Mouse (Mus musculus) stomach, embryonic 15.5 days (tissue): ENCODE measurements around the gene Sorcs2. TPM values are rescaled to one million over a fixed set of nuclear protein-coding genes. Genes with fewer than 3 reads are reported as not detected.

Experiments used
- ATAC-seq: fragments of 200-750 bp; cut with Nextera tagmentation; 2 replicates; pipeline ENCODE4 v1.8.0; 2017; ENCODE audit warnings: low read depth, moderate number of reproducible peaks, moderate TSS enrichment; ENCODE audit not compliant: insufficient read depth, low FRiP score
- H3K27ac ChIP-seq: fragments of 300-500 bp; sonication (generic); 2 replicates; pipeline ENCODE4 v1.5.1; 2015; ENCODE audit warnings: mild to moderate bottlenecking, inconsistent platforms
- H3K27me3 ChIP-seq: fragments of 300-500 bp; sonication (generic); replicated peaks from 2 replicates; pipeline ENCODE4 v1.6.1; 2015; ENCODE audit warnings: inconsistent platforms
- H3K36me3 ChIP-seq: fragments of 300-500 bp; sonication (generic); 2 replicates; pipeline ENCODE4 v1.6.1; 2015; ENCODE audit warnings: inconsistent platforms
- H3K4me1 ChIP-seq: fragments of 300-500 bp; sonication (generic); 2 replicates; pipeline ENCODE4 v1.6.1; 2015; ENCODE audit warnings: inconsistent platforms
- H3K4me2 ChIP-seq: fragments of 300-500 bp; sonication (generic); 2 replicates; pipeline ENCODE4 v1.6.1; 2015; ENCODE audit warnings: mild to moderate bottlenecking, inconsistent platforms
- H3K4me3 ChIP-seq: fragments of 300-500 bp; sonication (generic); replicated peaks from 2 replicates; pipeline ENCODE4 v1.5.1; 2015; ENCODE audit warnings: inconsistent platforms
- H3K9ac ChIP-seq: fragments of 300-500 bp; sonication (generic); 2 replicates; pipeline ENCODE4 v1.6.1; 2015; ENCODE audit warnings: inconsistent platforms
- H3K9me3 ChIP-seq: fragments of 300-500 bp; sonication (generic); 2 replicates; pipeline ENCODE4 v1.6.1; 2016; ENCODE audit warnings: inconsistent platforms
- WGBS: fragments of 180-500 bp; shearing (Covaris S2); methylation state at CpG from one replicate; pipeline ENCODE4 v1.1.7; 2015; 5-methylcytosine and 5-hydroxymethylcytosine counted together
- polyA plus RNA-seq: library from polyadenylated mRNA; unstranded; fragments of >200 nt; fragmentation: Nextera tagmentation; extraction: Ambion mirVana; gene quantifications from 2 replicates; pipeline ENCODE4 v1.2.1, GENCODE M21; 2015

Gene Sorcs2
- polyA plus RNA-seq, 1 experiment from 2014 or later: 13.7 TPM

GRCm38 (mm10) chr5:36205397-36205796 lies 192.5 kb downstream of the Sorcs2 start:
- Histone ChIP-seq H3K4me1 (no peaks in the 10 kb centered on the region; the same call in none of the 2 replicates), H3K36me3 (no peaks in the 10 kb centered on the region), H3K27me3 (no peaks in the 10 kb centered on the region), H3K27ac (no peak overlapping the region), H3K9ac (no peak overlapping the region), H3K9me3 (no peaks in the 10 kb centered on the region), H3K4me2 (no peak overlapping the region), H3K4me3 (no peak overlapping the region)
- no peak for ATAC-seq
- 76% methylated on average over 11 of the region's 11 CpGs for WGBS

DNA sequence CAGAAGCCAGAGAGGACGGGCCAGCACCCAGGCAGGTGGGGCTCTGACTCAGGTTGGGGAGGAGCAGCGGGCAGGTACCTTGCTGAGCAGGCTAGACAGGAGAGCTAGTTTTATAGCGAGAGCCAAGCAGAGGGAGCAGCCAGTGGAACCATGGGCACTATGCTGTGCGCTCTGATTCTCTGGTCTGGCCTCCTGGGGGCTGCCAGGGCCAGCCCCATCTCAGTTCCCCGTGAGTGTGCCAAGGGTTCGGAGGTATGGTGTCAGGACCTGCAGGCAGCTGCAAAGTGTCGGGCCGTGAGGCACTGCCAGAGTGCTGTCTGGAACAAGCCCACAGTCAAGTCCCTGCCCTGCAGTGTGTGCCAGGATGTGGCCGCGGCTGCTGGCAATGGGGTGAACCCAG lies 194.0 kb downstream of the Sorcs2 start, which contains the start of gene Psapl1:
Gene Psapl1 (plus strand): TSS at position 106 of the 400 bp plus-strand sequence.
- no peak within 1 kb of the TSS for H3K9ac ChIP-seq
- no peak within 1 kb of the TSS for H3K4me3 ChIP-seq
- ATAC-seq: peak; percentile 70

DNA sequence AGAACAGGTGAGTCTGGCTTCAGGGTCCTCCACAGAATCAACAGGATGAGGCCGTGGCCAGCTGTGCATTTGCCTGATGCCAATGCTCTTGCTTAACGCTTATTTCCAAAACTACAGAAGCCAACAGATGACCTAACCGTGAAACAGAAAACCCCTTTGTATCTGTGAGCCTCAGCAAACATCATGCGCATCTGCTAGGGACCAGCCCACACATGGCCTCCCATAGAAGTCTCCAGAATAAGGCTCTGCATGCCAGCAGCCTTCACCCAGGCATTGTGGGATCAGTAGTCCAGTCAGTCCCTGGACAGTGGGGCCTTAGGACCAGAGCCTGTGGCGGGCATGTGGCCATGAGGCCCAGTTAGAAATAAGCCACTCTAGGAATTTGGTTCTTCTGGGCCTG lies 194.5 kb downstream of the Sorcs2 start:
- Histone ChIP-seq H3K4me2 (no peak overlapping the region), H3K27me3 (no peaks in the 10 kb centered on the region), H3K9me3 (no peaks in the 10 kb centered on the region), H3K36me3 (no peaks in the 10 kb centered on the region), H3K4me3 (no peak overlapping the region), H3K4me1 (no peaks in the 10 kb centered on the region; the same call in none of the 2 replicates), H3K27ac (peak overlapping the region; percentile 74), H3K9ac (no peak overlapping the region)
- 80% methylated on average over 5 of the region's 5 CpGs for WGBS
- ATAC-seq: no peak

More for the DNA sequence above, 194.0 kb downstream of the Sorcs2 start, which contains the start of gene Psapl1:
- H3K4me1 ChIP-seq: no peaks in the 10 kb centered on the region; the same call in none of the 2 replicates
- peak within 1 kb of the TSS; percentile 74 for H3K27ac ChIP-seq
- H3K27me3 ChIP-seq: no peaks in the 10 kb centered on the region
- no peak within 1 kb of the TSS for H3K4me2 ChIP-seq
- H3K36me3 ChIP-seq: no peaks in the 10 kb centered on the region
- no peaks in the 10 kb centered on the region for H3K9me3 ChIP-seq
- WGBS: 79% methylated on average over 10 of the region's 10 CpGs

- H3K27ac ChIP-seq: peak overlapping the region; percentile 74
These were observed 195.2 kb downstream of the Sorcs2 start for GRCm38 (mm10) chr5:36202781-36203180.

DNA sequence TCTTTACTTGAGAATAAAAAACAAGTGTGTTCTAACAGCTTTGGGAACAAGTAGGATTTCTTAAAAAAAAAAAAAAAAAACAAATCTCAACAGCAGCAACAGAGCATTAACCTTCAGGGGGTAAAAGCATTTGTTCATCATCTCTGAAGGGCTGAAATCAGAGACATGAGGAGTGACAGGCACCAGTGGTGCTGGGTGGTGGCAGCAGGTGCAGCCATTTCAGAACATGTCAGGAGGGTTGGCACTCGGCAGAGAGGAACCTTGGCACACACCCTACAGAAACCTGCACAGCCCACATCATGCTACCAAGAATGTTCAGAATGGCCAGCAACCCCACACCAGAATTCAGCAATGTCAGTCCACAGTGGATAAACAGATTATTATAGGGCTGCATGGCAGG lies 198.4 kb downstream of the Sorcs2 start:
- no peak for ATAC-seq
- WGBS: 84% methylated on average over 1 of the region's 1 CpGs
- Histone ChIP-seq H3K4me1 (no peaks in the 10 kb centered on the region; the same call in 1 of the 2 replicates), H3K4me3 (no peak overlapping the region), H3K27me3 (no peaks in the 10 kb centered on the region), H3K9me3 (no peaks in the 10 kb centered on the region), H3K4me2 (no peak overlapping the region), H3K9ac (no peak overlapping the region), H3K27ac (no peak overlapping the region), H3K36me3 (no peaks in the 10 kb centered on the region)

More at GRCm38 (mm10) chr5:36202781-36203180, 195.2 kb downstream of the Sorcs2 start:
- H3K9me3 ChIP-seq: no peaks in the 10 kb centered on the region
- peak; percentile 56; the same call in 1 of the 2 replicates for ATAC-seq
- no peak overlapping the region for H3K9ac ChIP-seq
- no peak overlapping the region for H3K4me3 ChIP-seq
- no peak overlapping the region for H3K4me2 ChIP-seq
- H3K4me1 ChIP-seq: no peaks in the 10 kb centered on the region; the same call in none of the 2 replicates
- H3K36me3 ChIP-seq: no peaks in the 10 kb centered on the region
- no peaks in the 10 kb centered on the region for H3K27me3 ChIP-seq
- 67% methylated on average over 5 of the region's 5 CpGs for WGBS

DNA sequence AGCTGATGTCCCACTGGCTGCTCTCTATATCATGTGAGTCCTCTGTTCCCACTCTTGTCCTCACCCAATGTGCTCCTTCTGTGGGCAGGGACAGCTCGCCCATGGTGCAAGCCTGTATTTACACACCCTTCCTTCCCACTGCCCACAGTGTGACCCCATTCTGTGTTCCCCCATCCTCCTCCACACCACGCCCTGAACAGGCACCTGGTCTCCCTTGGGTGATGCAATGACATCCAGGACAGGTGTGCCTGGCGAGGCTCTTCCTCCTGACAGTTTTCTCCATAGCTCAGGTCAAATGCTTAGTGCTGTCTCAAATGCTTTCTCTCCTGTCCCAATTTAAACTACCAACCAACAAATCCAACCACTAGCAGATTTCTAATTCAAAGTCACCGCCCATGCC lies 202.5 kb downstream of the Sorcs2 start:
- H3K4me2 ChIP-seq: no peak overlapping the region
- H3K36me3 ChIP-seq: no peaks in the 10 kb centered on the region
- no peak for ATAC-seq
- WGBS: 84% methylated on average over 4 of the region's 4 CpGs
- no peaks in the 10 kb centered on the region for H3K27me3 ChIP-seq
- H3K27ac ChIP-seq: no peak overlapping the region
- H3K9me3 ChIP-seq: no peaks in the 10 kb centered on the region
- no peak overlapping the region for H3K4me3 ChIP-seq
- no peaks in the 10 kb centered on the region; the same call in 1 of the 2 replicates for H3K4me1 ChIP-seq
- no peak overlapping the region for H3K9ac ChIP-seq

DNA sequence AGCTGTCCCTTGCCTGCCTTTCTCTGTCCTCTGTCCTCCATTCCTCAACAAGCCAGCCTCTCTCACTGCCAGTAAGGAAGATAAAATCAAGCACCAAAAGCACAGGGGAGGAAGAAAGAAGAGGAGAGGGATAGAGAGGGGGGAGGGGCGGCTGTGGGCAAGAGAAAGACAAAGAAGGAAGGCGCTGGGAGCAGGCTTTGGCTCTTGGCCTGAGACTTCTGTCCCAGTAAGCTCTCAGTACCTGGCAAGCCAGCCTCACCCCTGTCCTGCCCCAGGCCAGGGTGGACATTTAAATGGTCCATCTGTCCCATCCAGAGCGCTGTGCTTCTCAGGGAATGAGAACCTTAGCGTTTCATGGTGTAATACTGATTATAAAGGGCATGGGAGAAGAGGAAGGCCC lies 203.3 kb downstream of the Sorcs2 start:
- Histone ChIP-seq H3K4me2 (no peak overlapping the region), H3K9ac (no peak overlapping the region), H3K27ac (no peak overlapping the region), H3K9me3 (no peaks in the 10 kb centered on the region), H3K27me3 (no peaks in the 10 kb centered on the region), H3K36me3 (no peaks in the 10 kb centered on the region), H3K4me3 (no peak overlapping the region), H3K4me1 (no peaks in the 10 kb centered on the region; the same call in 1 of the 2 replicates)
- WGBS: 53% methylated on average over 4 of the region's 4 CpGs
- no peak for ATAC-seq

DNA sequence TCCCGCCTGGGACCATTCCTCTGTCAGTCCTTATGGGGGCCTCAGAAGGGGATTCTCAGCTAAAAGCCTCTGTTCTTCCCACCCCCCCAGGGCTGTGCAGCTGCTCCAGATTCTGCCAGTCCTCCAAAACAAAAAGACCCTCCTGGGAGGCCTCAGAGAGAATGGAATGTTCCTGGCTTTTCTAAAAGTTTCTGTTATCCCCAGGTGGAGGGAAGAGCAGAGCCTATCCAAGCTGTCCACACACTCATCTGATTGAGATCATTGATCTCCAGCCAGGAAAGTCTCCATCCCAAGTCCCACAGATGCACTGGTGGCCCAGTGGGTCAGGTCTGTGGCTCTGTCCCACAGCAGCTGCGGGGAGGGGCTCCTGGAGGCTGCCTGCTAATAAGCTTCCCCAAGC lies 205.3 kb downstream of the Sorcs2 start:
- Histone ChIP-seq H3K4me1 (no peaks in the 10 kb centered on the region; the same call in 1 of the 2 replicates), H3K36me3 (no peaks in the 10 kb centered on the region), H3K27me3 (no peaks in the 10 kb centered on the region), H3K4me2 (no peak overlapping the region), H3K9ac (no peak overlapping the region), H3K27ac (no peak overlapping the region), H3K9me3 (no peaks in the 10 kb centered on the region), H3K4me3 (no peak overlapping the region)
- no peak for ATAC-seq
- WGBS: 79% methylated on average over 2 of the region's 2 CpGs

DNA sequence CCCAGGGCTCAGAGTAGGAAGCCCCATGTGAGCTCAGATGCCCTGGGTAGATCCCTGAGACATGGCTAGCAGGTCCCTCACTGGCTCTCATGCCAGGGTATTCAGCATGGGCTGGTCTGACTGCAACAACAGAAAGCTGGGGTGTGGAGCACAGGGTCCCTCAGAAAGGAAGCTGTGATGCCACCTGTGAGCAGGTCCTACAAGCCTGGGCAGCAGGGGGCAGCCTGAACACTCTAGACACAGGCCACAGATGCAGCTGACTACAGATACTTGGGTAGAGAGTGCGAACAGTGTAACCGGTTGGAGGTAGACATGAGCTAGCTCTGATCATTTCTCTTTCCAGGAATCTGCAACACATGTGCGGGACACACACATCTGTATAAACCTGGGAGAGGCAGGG lies 206.1 kb downstream of the Sorcs2 start:
- Histone ChIP-seq H3K36me3 (no peaks in the 10 kb centered on the region), H3K9ac (no peak overlapping the region), H3K4me3 (no peak overlapping the region), H3K4me2 (no peak overlapping the region), H3K4me1 (no peaks in the 10 kb centered on the region; the same call in 1 of the 2 replicates), H3K9me3 (no peaks in the 10 kb centered on the region), H3K27ac (no peak overlapping the region), H3K27me3 (no peaks in the 10 kb centered on the region)
- 77% methylated on average over 3 of the region's 3 CpGs for WGBS
- ATAC-seq: no peak

DNA sequence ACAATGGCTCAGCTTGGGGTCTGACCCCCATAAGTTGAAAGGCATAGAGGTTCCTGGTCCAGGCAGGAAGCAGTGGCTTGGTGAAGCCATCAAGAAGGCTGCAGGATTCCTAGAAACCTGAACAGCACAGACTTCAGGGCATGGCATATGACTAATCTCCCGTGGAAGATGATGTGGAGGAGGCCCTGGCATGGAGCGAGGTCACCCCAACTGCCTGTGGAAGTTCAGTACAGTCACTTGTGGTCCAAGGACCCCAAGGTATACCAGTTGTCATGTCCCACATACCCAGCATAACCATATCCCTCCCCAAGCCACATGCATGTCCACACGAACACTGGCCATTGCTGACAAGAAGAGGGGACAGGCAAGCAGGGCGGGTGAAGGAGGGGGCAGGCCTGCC lies 206.7 kb downstream of the Sorcs2 start:
- Histone ChIP-seq H3K4me2 (no peak overlapping the region), H3K36me3 (no peaks in the 10 kb centered on the region), H3K27ac (no peak overlapping the region), H3K9me3 (no peaks in the 10 kb centered on the region), H3K4me3 (no peak overlapping the region), H3K27me3 (no peaks in the 10 kb centered on the region), H3K4me1 (no peaks in the 10 kb centered on the region; the same call in 1 of the 2 replicates), H3K9ac (no peak overlapping the region)
- ATAC-seq: no peak
- WGBS: 86% methylated on average over 4 of the region's 4 CpGs

DNA sequence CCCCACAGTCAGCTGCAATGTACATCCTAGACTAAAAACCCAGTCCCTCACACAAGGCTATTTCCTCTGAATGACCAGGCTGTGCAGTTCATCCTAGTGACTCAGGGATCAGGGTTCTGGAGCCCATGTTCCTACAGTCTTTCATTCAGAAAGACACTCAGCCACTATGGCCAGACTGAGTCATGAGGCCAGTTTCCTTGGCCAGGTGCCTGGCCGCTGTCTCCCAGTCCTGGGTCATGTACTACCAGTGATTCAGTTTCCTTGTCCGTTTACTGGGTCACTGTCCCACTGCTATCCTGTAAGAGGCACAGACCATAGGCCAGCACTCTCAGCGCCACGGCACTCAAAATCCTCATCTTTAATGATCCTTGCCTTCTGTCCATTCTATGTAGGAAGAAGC lies 209.6 kb downstream of the Sorcs2 start:
- Histone ChIP-seq H3K27ac (no peak overlapping the region), H3K9ac (no peak overlapping the region), H3K4me3 (no peak overlapping the region), H3K36me3 (no peaks in the 10 kb centered on the region), H3K27me3 (no peaks in the 10 kb centered on the region), H3K4me2 (no peak overlapping the region), H3K4me1 (no peaks in the 10 kb centered on the region), H3K9me3 (no peaks in the 10 kb centered on the region)
- 84% methylated on average over 4 of the region's 4 CpGs for WGBS
- ATAC-seq: no peak

DNA sequence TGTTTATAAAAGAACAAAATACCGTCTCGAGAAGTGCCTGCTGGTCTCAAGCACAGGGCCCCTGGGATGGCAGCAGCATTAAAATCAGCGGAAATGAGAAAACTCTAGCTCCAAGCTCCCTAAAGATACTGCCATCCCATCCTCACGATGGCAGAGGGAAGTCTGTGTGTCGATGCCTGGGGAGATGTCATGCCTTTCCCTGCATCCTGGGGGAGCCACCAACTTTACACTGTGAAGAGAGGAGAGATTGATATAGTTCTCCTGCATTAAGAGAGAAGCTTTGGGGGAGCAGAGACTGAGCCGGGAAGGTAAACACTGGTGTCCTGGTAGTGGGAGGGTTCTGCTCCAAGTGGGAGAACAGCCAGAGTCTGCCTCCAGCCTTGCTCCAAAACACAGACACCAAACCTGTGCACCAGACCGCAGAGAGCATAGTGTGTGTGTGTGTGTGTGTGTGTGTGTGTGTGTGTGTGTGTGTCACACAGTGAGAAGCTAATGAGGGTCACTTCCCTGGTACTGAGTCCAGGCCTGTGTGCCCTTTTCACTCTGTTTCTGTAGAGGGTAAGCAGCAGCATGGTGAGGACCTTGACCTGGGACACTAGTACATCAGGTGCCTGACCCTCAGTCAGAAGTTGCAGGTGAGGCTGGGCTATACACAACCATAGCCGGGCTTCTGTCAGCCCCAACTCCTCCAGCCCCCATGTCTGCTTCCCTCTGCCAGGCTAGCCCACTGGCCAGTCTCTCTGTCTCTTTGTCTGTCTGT lies 211.5 kb downstream of the Sorcs2 start:
- 41% methylated on average over 8 of the region's 8 CpGs for WGBS
- Histone ChIP-seq H3K9me3 (no peaks in the 10 kb centered on the region), H3K36me3 (no peaks in the 10 kb centered on the region), H3K4me3 (no peak overlapping the region), H3K4me1 (no peaks in the 10 kb centered on the region), H3K4me2 (no peak overlapping the region), H3K27ac (no peak overlapping the region), H3K9ac (no peak overlapping the region), H3K27me3 (no peaks in the 10 kb centered on the region)
- ATAC-seq: no peak
